ENCODE assay signal across 8 mouse cellular contexts in genomic region chr6:94183354-94183851, GRCm38 (mm10).
DNase-seq lines count a peak whose midpoint lies in the region; ATAC-seq lines count a peak whose summit lies in the region.

No protein-coding gene starts in this region.

- no peaks in the 10 kb centered on the region for H3K9me3 ChIP-seq in lung, embryonic 16.5 days (ENCODE audit: control insufficient read depth, low read length)

- no peaks in the 10 kb centered on the region for H3K27me3 ChIP-seq in lung, embryonic 16.5 days (ENCODE audit: control insufficient read depth, insufficient read depth, low read depth, low read length)

- peak; percentile 62 for ATAC-seq in cerebellum, adult (ENCODE audit: insufficient number of reproducible peaks, low FRiP score, low TSS enrichment)
- peak; percentile 49 for ATAC-seq in lung, embryonic 16.5 days (ENCODE audit: low read depth)
- ATAC-seq in megakaryocyte, adult 5-6 weeks (ENCODE audit: poor library complexity, severe bottlenecking) = no peak

- DNase-seq in cerebellum, postnatal 4 days (ENCODE audit: low spot score in 2 of 2) = no peak
- peak; percentile 22 for DNase-seq in right cerebral cortex, postnatal 4 days
- DNase-seq in right cerebral cortex, adult 18-20 months = no peak
- DNase-seq in heart, postnatal 4 days = peak; percentile 55
- no peak for DNase-seq in right cerebral cortex, adult 2 months (ENCODE audit: low spot score in 2 of 2)

- H3K9ac ChIP-seq in lung, embryonic 16.5 days (ENCODE audit: low read length) = peak overlapping the region; percentile 25

- WGBS in lung, embryonic 16.5 days = 20% methylated on average over 14 of the region's 14 CpGs

- no peaks in the 10 kb centered on the region for H3K36me3 ChIP-seq in lung, embryonic 16.5 days (ENCODE audit: control insufficient read depth, insufficient read depth, low read length)

- H3K4me2 ChIP-seq in lung, embryonic 16.5 days (ENCODE audit: low read depth, low read length) = peak overlapping the region; percentile 49

- peak overlapping the region; percentile 22 for H3K4me3 ChIP-seq in lung, embryonic 16.5 days (ENCODE audit: low read length)

- H3K27ac ChIP-seq in lung, embryonic 16.5 days (ENCODE audit: low read length) = peak overlapping the region; percentile 88

- H3K4me1 ChIP-seq in lung, embryonic 16.5 days (replicated peaks; ENCODE audit: control insufficient read depth, insufficient read depth, low read length) = peaks cover 61% of the 10 kb centered on the region

Comparison
In these comparisons a context has a peak if more than half of its experiments do, and no peak if none do; other contexts are left out.
1. DNase-seq: peak in right cerebral cortex, postnatal 4 days (single experiment) and heart, postnatal 4 days (single experiment); none in cerebellum, postnatal 4 days (0 of 2), right cerebral cortex, adult 18-20 months (single experiment) and right cerebral cortex, adult 2 months (0 of 2).